Mouse (Mus musculus) spleen, postnatal 0 days (tissue): ENCODE results near the gene Hsd11b1. TPM values are rescaled to one million over a fixed set of nuclear protein-coding genes. Genes with fewer than 3 reads are reported as not detected.

ENCODE experiments used
- polyA plus RNA-seq: library from polyadenylated mRNA; unstranded; fragments of >200 nt; fragmentation: Nextera tagmentation; extraction: Ambion mirVana; gene quantifications from 2 replicates; pipeline ENCODE4 v1.2.1, GENCODE M21; 2015

Hsd11b1 gene
- polyA plus RNA-seq = 14.0 and 21.9 TPM in 2 replicates

DNA sequence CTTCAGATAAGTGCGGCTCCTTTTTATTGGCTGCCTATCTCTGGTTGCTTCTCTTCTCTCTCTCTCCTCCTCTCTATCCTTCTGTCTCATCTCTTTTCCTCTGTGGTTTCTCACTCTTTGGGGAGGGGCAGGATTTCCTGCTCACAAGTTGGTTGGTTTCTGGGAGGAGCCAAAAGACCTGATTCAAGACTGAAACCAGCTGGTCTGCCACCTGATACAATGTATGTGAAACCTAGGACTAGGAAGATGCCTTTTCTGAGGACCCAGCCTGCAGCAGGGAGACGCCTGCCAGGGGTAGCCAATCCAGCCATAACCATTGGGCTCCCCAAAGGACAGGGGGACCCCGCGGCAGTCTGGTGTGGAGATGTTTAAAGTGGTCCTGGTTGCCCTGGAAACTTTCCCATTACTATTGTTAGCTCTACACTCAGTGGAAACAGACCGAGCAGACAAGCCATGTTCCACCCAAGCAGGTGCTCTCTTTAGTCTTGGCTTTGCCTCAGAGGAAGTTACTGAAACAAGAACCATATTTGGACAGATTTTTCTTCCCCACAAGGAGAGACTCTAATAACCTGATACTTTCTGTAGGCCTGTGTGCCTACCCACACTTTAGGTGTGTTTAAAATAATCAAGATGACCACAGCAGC is at the start of gene Hsd11b1:
Gene Hsd11b1, minus strand, starts transcription at position 121 of the 644 bp plus-strand sequence.

DNA sequence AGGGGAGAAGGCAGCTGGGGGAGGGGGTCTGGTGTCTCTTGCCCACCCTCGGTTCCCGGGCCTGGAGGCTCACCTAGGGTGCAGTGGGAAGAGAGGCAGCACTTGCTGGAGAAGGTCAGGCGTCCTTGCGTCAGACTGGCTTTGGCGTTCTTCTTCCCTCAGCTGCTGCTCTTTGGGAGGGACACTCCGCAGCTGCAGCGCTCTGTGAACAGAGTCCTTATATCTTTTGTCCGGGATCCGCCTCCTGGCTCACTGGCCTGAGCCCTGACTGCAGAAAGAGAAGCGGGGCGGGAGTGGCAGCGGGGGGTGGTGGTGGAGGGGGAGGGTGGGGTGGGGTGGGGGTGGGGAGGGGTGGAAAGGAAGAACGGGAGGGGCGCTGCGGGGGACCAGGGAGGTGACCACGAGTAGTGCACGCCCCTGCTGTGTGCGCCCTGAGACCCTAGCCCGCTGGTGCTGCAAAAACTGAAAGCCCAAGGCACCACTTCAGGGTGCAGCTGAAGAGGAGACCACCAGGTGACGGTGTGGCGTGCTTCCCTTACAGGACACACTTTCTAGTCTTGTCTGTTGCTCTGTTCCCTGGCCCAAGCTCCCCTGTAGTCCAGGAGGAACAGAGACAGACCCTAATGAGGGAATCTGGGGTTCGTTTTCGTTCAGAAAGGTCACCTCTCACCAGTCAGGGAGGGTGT is 9.2 kb upstream of the Hsd11b1 start, which contains the start of gene G0s2:
Gene G0s2, minus strand, starts transcription at position 302 of the 686 bp plus-strand sequence.

DNA sequence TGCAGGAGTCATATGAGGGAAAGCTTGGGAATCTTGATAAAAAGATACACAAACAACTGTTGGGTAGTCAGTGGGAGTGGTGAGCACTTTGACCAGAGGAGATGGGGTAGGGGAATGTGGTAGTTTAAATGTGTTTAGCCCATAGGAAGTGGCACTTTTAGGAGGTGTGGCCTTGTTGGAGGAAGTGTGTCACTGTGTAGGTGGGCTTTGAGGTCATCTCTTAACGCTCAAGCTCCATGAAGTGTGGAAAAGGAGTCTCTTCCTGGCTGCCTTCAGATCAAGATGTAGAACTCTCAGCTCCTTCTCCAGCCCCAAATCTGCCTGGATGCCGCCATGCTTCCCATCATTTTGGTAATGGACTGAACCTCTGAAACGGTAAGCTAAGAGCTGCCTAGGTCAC is 56.4 kb downstream of the Hsd11b1 start, which contains the start of gene Lamb3:
Gene Lamb3, plus strand, starts transcription at position 197 of the 400 bp plus-strand sequence.

DNA sequence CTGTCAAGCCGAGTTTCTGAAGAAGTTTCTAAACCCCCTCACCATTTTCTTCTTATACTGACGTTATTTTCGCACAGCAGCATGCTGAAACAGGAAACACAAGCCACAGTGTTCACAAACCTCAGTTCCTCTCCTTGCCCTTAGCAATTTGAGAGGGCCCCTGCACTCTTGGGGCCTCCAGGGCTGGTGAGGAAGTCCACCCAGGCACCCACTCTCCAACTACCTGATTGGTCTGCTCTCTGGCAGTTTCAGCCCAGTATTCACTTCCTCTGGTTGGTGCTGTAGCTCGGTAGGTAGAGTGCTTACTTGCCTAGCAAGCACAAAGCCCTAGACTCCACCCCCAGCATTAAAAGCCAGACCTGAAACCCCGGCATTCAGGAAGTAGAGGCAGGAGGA is 62.5 kb downstream of the Hsd11b1 start, which contains the start of gene Traf3ip3:
Gene Traf3ip3, minus strand, starts transcription at position 321 of the 396 bp plus-strand sequence.

Other genes starting within 250 kb of the Hsd11b1 start
- gene Syt14, start 228.3 kb downstream of the Hsd11b1 start, polyA plus RNA-seq = 3.5 and 3.9 TPM in 2 replicates
- gene Diexf, start 133.8 kb downstream of the Hsd11b1 start, polyA plus RNA-seq = 3.8 and 4.1 TPM in 2 replicates
- 0.69 and 0.81 TPM in 2 replicates for gene Irf6, start 111.0 kb downstream of the Hsd11b1 start, polyA plus RNA-seq
- 5.4 and 6.3 TPM in 2 replicates for gene A130010J15Rik, start 96.0 kb downstream of the Hsd11b1 start, polyA plus RNA-seq
- 16.4 and 21.4 TPM in 2 replicates for gene Traf3ip3, start 62.4 kb downstream of the Hsd11b1 start, polyA plus RNA-seq
- gene Lamb3, start 56.4 kb downstream of the Hsd11b1 start, polyA plus RNA-seq = 1.9 and 2.3 TPM in 2 replicates
- gene G0s2, start 9.1 kb upstream of the Hsd11b1 start, polyA plus RNA-seq = 32.3 and 36.3 TPM in 2 replicates
- gene Camk1g, start 106.2 kb upstream of the Hsd11b1 start, polyA plus RNA-seq = 0.70 and 1.3 TPM in 2 replicates